Mouse (Mus musculus) right cerebral cortex, postnatal 14 days (tissue): Measurements from ENCODE around the gene Thegl.

Source experiments
- DNase-seq: peaks from one replicate; pipeline ENCODE4 v3.0.0; 2022

Gene Thegl

GRCm38 (mm10) chr5:77097686-77098085 is 81.9 kb downstream of the Thegl start:
- DNase-seq, result no peak

- no peak for DNase-seq
Observed at GRCm38 (mm10) chr5:77098874-77099273, 83.1 kb downstream of the Thegl start.

- no peak for DNase-seq
Observed at GRCm38 (mm10) chr5:77099317-77099996, 83.6 kb downstream of the Thegl start.

GRCm38 (mm10) chr5:77099997-77100380 is 84.2 kb downstream of the Thegl start:
- no peak for DNase-seq

GRCm38 (mm10) chr5:77100691-77101090 is 84.9 kb downstream of the Thegl start:
- DNase-seq, result no peak

GRCm38 (mm10) chr5:77102522-77103365 is 86.9 kb downstream of the Thegl start:
- no peak for DNase-seq

- no peak for DNase-seq
Observed at GRCm38 (mm10) chr5:77107146-77107822, 91.5 kb downstream of the Thegl start.

GRCm38 (mm10) chr5:77108806-77109205 is 93.0 kb downstream of the Thegl start:
- no peak for DNase-seq

GRCm38 (mm10) chr5:77109814-77110213 is 94.0 kb downstream of the Thegl start:
- no peak for DNase-seq
